Mouse (Mus musculus) small intestine, adult 2 months (tissue): Measurements from ENCODE around the gene Olfr24.

ENCODE experiments used
- CTCF ChIP-seq: fragments of 200-500 bp; IDR thresholded peaks from 2 replicates; pipeline ENCODE4 v1.5.1; 2012; ENCODE audit warnings: low read depth, mild to moderate bottlenecking, control low read depth, inconsistent platforms, low read length, moderate library complexity, mixed read lengths; ENCODE audit not compliant: insufficient replicate concordance, insufficient read length; ENCODE audit errors: extremely low read depth
- POLR2A ChIP-seq: fragments of 200-500 bp; IDR thresholded peaks from 2 replicates; pipeline ENCODE4 v1.6.1; 2012; ENCODE audit warnings: low read depth, mild to moderate bottlenecking, control low read depth, inconsistent platforms, low read length, moderate library complexity

- TF ChIP-seq CTCF (no peak), POLR2A (no peak)
Observed at GRCm38 (mm10) chr9:18721931-18722711, 41.7 kb downstream of the Olfr24 start.
